Mouse (Mus musculus) forelimb bud, embryonic 11.5 days (tissue): ENCODE results near the gene Ceacam18.
"Not testable (repeated sequence)": the region's sequence is repeated elsewhere in the genome, so short reads cannot be mapped to it uniquely, and the experiment has no call there.

Source experiments
- DNase-seq: peaks from one replicate; pipeline ENCODE4 v3.0.0-alpha.2; 2012; ENCODE audit warnings: low read depth, low spot score

Gene Ceacam18

DNA sequence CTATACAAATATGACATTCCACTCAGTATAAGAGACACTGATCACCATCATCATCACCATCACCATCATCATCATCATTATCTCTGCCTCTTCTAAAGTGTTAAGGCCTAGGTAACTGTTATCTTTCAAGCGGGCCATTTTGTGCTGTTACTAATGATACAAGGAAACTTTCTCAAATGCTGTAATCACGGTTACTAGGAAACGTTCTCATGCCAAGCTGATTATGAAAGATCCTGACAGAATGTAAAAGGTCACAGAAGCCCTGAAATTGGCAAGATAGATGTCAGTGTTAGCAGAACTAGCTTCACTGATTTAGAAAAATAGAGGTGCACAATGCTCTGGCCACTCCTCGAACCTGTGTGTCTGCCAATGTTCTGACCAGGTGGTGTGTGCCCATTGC, 32.7 kb downstream of the Ceacam18 start:
- not testable (repeated sequence) for DNase-seq

DNA sequence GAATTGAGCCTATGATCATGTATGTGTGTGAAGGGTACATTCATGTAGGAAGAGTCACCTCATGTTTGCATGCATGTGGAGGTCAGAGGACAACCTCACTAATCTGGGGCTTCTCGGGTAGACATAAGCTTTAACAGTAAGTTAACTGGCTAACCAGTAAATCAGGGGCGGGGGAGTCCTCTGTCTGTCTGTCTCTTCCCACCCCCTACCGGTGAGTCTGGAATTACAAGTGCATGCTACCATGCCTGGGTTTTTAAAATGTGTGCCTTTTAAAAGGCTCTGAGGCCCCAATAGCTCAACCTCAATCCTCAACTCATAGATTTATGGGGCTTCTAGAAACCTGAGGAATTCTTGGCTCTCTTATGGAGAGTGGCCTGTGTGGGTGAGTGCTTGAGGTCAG, 34.1 kb downstream of the Ceacam18 start:
- DNase-seq, result peak; percentile 17

DNA sequence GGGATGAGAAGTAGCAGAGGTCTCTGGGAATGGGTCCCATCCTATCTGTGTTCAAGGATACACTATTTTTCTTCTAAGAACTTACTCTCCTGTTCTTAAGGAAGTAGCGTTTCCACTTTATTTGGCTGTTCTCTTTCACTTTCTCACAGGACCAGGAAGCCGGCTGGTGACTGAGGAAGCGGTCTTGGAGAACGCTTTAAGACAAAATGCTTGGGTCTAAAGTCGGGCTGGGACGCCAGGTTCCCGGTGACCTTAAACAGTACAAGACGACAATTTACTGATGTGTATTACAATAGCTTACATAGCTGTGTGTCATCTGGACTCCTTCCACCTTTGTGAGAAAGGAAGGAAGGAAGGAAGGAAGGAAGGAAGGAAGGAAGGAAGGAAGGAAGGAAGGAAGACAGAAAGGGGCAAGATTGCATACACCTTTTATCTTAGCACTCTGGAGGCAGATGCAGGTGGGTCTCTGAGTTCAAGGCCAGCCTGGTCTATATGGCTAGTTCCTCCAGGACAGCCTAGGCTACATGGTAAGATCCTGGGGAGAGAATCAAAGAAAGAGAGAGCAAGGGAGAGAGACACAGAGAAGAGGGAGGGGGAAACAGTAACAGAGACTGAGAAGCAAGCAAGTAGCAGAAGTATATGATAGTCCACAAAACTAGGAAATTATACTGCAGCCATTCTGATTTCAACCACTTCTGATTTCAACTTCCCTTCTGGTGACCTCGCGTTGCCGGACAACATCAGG, 36.7 kb downstream of the Ceacam18 start:
- no peak for DNase-seq

DNA sequence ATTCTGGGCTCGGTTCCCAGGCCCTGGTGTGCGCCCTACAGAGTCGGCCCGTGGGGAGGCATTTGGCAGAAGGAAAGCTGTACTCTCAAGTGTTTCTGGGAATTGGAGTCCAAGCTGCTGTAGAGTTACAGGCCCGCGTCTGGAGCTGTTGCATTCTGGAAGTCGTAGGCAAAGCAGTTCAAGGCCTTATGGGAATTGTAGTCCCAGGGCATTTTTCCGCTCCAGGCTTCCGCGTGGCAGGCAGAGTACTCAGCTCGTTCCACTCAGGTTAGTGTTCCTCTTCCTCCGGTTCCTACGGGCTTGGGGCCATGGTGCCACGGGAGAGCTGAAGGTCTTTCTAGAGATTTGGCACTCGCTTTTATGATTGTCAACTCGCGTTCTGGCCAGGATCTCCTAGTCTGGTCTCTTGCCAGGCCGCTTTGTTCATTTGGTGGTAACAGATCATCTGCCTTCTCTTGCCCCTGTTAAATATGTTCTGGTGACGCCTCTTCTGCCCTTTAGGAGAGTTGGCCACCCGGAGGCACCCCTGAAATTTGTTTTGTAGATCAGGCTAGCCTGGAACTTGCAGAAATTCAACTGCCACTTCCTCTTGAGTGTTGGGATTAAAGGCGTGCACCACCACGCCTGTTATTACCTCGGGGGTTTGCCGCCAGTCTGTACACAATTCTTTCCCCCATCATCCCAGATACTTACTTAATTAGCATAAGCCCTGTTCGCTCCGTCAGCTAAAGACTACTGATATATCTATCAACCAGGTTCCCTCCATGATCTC, 37.5 kb downstream of the Ceacam18 start, which contains the start of gene Ctu1:
TSS of gene Ctu1 (plus strand) at position 208 of the 772 bp plus-strand sequence.
- DNase-seq, result peak; percentile 87

DNA sequence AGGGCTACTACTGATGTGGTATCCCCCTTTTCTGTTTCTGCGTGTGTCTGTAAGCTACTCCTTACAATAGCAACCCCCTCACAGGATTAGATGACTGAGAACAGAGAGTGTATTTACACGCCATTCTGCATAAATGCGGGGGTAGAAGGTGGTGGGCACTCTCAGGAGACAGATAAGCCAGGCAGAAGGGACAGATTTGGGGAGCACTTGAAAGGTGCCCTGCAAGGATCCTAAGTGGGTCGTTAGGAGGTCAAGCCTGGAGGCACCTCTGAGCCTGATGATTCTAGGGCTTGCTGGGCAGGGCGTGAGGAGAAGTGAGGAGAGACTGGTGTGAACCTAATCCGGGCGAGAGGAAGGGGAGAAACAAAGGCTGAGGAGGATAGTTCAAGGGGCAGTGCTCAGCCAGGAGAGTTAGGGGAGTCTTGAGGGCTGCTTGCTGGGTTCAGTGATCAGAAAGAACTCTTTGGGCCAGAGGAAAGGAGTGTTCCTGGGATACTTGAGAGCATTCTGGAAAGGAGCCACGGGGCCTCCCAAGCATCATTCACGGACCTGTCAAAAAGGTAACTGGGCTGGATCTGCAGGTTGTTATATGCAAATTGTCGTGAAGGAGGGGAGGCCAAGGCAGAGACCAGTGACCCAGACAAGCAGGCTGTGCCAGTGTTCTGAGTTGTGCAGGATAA, 38.2 kb downstream of the Ceacam18 start:
- peak; percentile 6 for DNase-seq

DNA sequence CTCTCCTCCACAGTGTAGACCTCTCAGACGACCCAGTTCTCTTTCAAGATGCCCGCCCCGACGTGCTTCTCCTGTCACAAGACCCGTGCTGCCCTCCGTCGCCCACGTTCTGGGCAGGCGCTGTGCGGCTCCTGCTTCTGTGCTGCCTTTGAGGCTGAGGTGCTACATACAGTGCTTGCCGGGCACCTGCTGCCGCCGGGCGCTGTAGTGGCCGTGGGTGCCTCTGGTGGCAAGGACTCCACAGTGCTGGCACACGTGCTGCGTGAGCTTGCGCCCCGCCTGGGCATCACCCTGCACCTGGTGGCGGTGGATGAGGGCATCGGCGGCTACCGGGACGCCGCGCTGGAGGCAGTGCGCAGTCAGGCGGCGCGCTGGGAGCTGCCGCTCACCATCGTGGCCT, 40.6 kb downstream of the Ceacam18 start:
- DNase-seq, result no peak

DNA sequence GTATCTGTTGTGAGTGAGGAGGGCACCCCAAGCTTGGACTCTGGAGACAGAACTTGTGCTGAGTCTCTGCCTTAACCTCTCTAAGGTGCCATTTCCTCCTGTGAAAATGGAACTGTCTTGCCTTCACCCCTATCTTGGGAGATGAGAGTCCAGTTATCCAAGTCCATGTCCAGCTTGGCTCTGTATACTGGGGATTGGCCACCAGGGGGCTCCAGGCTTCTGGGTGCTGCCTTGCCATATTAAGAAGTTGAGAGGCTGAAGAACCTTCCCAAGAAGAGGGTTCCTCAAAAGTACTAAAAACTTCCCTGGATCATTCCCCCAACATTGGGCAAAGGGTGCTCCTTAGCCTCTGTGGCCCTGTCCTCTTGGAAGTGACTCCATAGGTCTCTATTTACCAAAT, 44.0 kb downstream of the Ceacam18 start:
- DNase-seq, result no peak

DNA sequence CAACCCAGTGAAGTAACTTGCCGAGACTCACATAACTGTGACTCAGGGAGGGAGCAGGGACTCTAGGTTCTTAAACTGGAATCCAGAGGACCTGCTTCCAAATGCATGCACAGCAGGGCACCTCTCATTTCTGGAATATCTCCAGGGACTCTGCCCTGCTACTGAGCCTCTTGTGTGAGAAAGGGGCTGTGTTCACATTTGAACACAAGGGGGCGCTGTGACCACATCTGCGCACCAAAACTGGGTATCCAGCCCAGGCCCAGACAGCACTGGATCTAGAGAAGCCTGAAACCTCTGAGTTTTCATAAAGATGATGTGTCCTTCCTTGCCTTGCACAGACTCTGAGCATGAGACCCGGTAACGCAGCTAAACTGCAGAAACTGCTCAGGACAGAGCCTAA, 46.5 kb downstream of the Ceacam18 start:
- peak; percentile 60 for DNase-seq

DNA sequence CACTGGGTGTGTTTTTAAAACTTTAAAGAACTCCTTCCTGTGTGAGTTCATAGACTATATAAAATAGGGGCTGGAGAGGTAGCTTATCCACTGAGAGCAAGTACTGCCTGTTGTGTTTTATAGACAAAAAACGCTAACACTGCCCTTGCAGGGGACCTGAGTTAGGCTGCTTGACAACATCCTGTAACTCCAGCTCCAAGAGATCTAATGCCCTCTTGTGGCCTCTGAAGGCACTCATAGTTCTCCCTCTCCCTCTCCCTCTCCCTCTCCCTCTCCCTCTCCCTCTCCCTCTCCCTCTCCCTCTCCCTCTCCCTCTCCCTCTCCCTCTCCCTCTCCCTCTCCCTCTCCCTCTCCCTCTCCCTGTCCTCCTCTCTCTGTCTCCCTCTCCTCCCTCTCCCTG, 48.0 kb downstream of the Ceacam18 start:
- DNase-seq, result peak; percentile 14

DNA sequence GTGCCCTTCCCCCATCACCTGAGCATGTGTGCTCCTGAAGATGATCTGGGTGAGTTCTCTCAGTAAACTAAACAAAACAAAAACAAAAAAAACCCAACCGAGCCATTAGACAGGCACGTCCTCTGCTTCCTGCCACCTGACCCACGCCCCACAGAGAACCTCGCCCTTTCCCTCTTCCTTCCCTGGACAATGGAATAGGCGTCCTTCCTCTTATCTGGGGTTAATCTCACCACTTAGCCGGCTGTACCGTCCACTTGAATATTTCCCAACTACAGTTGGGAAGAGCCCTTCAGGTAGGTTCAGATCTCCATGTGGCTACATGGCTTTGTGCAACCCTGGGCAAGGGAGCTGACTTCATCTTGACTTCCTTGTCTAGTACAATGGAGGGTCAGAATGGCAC, 50.6 kb downstream of the Ceacam18 start:
- no peak for DNase-seq

DNA sequence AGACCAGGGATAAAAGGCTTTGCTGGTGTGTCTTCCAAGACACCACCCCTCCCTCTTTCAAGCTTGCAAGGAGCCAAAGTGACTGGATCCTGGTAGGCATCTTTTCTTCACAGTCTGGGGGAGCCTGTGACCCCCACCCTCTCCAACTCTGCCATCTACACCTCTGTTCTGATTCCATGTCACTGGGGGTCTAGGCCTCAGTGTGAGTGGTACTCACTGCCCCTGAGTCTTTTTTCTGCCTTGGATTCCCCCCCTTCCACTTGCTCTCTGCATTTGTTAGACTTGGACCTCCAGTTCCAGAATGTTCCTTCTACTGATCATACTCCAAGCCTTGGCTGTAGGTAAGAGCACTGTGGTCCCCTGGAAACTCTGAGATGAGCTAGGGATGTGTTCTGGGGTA, 55.6 kb downstream of the Ceacam18 start, which contains the start of gene Klk14:
TSS of gene Klk14 (plus strand) at position 301 of the 400 bp plus-strand sequence.
- DNase-seq, result no peak
